Mouse (Mus musculus) left cerebral cortex, postnatal 25 days (tissue): ENCODE results near the gene Wdr89. TPM values are rescaled to one million over a fixed set of nuclear protein-coding genes. Genes with fewer than 3 reads are reported as not detected.

Experiments used
- total RNA-seq, 2 experiments: library from RNA; stranded (reverse); gene quantifications; 2 replicates each; pipeline ENCODE4 v1.2.3; 2021

Wdr89 gene
- total RNA-seq, 2 experiments from 2014 or later: 3.0 to 3.1 TPM

Other genes with a start within 250 kb of the Wdr89 start
- gene Ppp2r5e, start 73.3 kb downstream of the Wdr89 start, total RNA-seq: 10 to 100 TPM; 77.2 to 78.7 TPM
- gene Sgpp1, start 66.2 kb upstream of the Wdr89 start, total RNA-seq: 10 to 100 TPM; 30.2 to 31.4 TPM
- gene Syne2, start 148.6 kb upstream of the Wdr89 start, total RNA-seq: 10 to 100 TPM; 18.6 to 22.0 TPM